Mouse (Mus musculus): Measurements from ENCODE around the gene Arid2. TPM values are rescaled to one million over a fixed set of nuclear protein-coding genes. Genes with fewer than 3 reads are reported as not detected.

Gene Arid2
- total RNA-seq, 2 experiments from 2014 or later = 13.1 to 13.2 TPM

- Histone ChIP-seq H3K27ac (no peak overlapping the region), H3K4me3 (no peak overlapping the region)
- intact Hi-C loops (cut with DNase I) = no loop called here
- no peak for TF ChIP-seq CTCF (IDR thresholded peaks at IDR 0.05)
- no peak for DNase-seq
Observed at GRCm38 (mm10) chr15:96274341-96274740, 13.0 kb upstream of the Arid2 start.

- intact Hi-C loops (cut with DNase I) = no loop called here
- Histone ChIP-seq H3K27ac (no peak overlapping the region), H3K4me3 (no peak overlapping the region)
- DNase-seq = no peak
- no peak for TF ChIP-seq CTCF (IDR thresholded peaks at IDR 0.05)
Observed at GRCm38 (mm10) chr15:96275198-96275597, 12.1 kb upstream of the Arid2 start.

GRCm38 (mm10) chr15:96275810-96276493, 11.4 kb upstream of the Arid2 start:
- intact Hi-C loops (cut with DNase I) = no loop called here
- no peak overlapping the region for H3K4me3 ChIP-seq
- no peak for TF ChIP-seq CTCF (IDR thresholded peaks at IDR 0.05)
- H3K27ac ChIP-seq = no peak overlapping the region
- no peak for DNase-seq

- TF ChIP-seq CTCF (IDR thresholded peaks at IDR 0.05) = no peak
- no peak overlapping the region for H3K4me3 ChIP-seq
- H3K27ac ChIP-seq = no peak overlapping the region
- intact Hi-C loops (cut with DNase I) = no loop called here
- no peak for DNase-seq
Observed at GRCm38 (mm10) chr15:96277061-96277460, 10.3 kb upstream of the Arid2 start.

GRCm38 (mm10) chr15:96281236-96281635, 6.1 kb upstream of the Arid2 start:
- no peak overlapping the region for H3K4me3 ChIP-seq
- TF ChIP-seq CTCF (IDR thresholded peaks at IDR 0.05) = no peak
- H3K27ac ChIP-seq = no peak overlapping the region
- intact Hi-C loops (cut with DNase I) = loop anchor here (10.0 kb wide), 3 partner anchors 256 to 516 kb away; no protein-coding TSS in a partner anchor
- DNase-seq = no peak

GRCm38 (mm10) chr15:96283141-96283540, 4.2 kb upstream of the Arid2 start:
- TF ChIP-seq CTCF (IDR thresholded peaks at IDR 0.05) = no peak
- DNase-seq = no peak
- intact Hi-C loops (cut with DNase I) = loop anchor here (10.0 kb wide), 3 partner anchors 258 to 518 kb away; no protein-coding TSS in a partner anchor
- Histone ChIP-seq H3K4me3 (peak overlapping the region; percentile 79), H3K27ac (peak overlapping the region; percentile 96; the same call in 1 of the 2 replicates)

GRCm38 (mm10) chr15:96283920-96284431, 3.3 kb upstream of the Arid2 start:
- H3K4me3 ChIP-seq = peak overlapping the region; percentile 79
- TF ChIP-seq CTCF (IDR thresholded peaks at IDR 0.05) = peak; percentile 50
- intact Hi-C loops (cut with DNase I) = loop anchor here (10.0 kb wide), 3 partner anchors 259 to 519 kb away; no protein-coding TSS in a partner anchor
- DNase-seq = peak; percentile 40
- H3K27ac ChIP-seq = peak overlapping the region; percentile 96

- TF ChIP-seq CTCF (IDR thresholded peaks at IDR 0.05) = no peak
- no peak for DNase-seq
- Histone ChIP-seq H3K27ac (peak overlapping the region; percentile 96), H3K4me3 (peak overlapping the region; percentile 79)
- intact Hi-C loops (cut with DNase I) = loop anchor here (5.0 to 10.0 kb wide), 4 partner anchors 260 to 520 kb away; partner anchors contain the start of gene Ano6
Observed at GRCm38 (mm10) chr15:96284711-96285322, 2.5 kb upstream of the Arid2 start.

- Histone ChIP-seq H3K27ac (peak overlapping the region; percentile 96), H3K4me3 (peak overlapping the region; percentile 79)
- intact Hi-C loops (cut with DNase I) = loop anchor here (2.0 to 10.0 kb wide), 5 partner anchors 175 to 521 kb away; partner anchors contain the start of genes Ano6 and Scaf11
- peak; percentile 96 for DNase-seq
- TF ChIP-seq CTCF (IDR thresholded peaks at IDR 0.05) = no peak
Observed at GRCm38 (mm10) chr15:96285323-96286014, 1.8 kb upstream of the Arid2 start.

- peak; percentile 96 for DNase-seq
- intact Hi-C loops (cut with DNase I) = loop anchor here (2.0 to 10.0 kb wide), 5 partner anchors 175 to 521 kb away; partner anchors contain the start of genes Ano6 and Scaf11
- peak overlapping the region; percentile 79 for H3K4me3 ChIP-seq
- peak; percentile 86 for TF ChIP-seq CTCF (IDR thresholded peaks at IDR 0.05)
- H3K27ac ChIP-seq = peak overlapping the region; percentile 96
Observed at GRCm38 (mm10) chr15:96286015-96286934, 1.0 kb upstream of the Arid2 start.

- peak overlapping the region; percentile 79 for H3K4me3 ChIP-seq
- DNase-seq = no peak
- intact Hi-C loops (cut with DNase I) = loop anchor here (2.0 to 10.0 kb wide), 5 partner anchors 174 to 522 kb away; partner anchors contain the start of genes Ano6 and Scaf11
- peak overlapping the region; percentile 96 for H3K27ac ChIP-seq
- no peak for TF ChIP-seq CTCF (IDR thresholded peaks at IDR 0.05)
Observed at GRCm38 (mm10) chr15:96286935-96287292, 404 bp upstream of the Arid2 start.

All from gastrocnemius, adult 2 months (tissue).